Mouse (Mus musculus): ENCODE data around the gene Ier2. TPM values are rescaled to one million over a fixed set of nuclear protein-coding genes. Genes with fewer than 3 reads are reported as not detected.
A peak's percentile ranks its signal among the peaks of the same experiment; 100 is the strongest.

The Ier2 gene
- polyA plus RNA-seq, 1 experiment from 2014 or later, result 47.1 TPM

- H3K9me3 ChIP-seq, result no peaks in the 10 kb centered on the region
- no peak for ATAC-seq (ENCODE audit: low FRiP score, low read depth)
- H3K27ac ChIP-seq (replicated peaks), result no peak overlapping the region
- peaks cover 6% of the 10 kb centered on the region; the same call in 1 of the 2 replicates for H3K27me3 ChIP-seq
- no peaks in the 10 kb centered on the region for H3K36me3 ChIP-seq
- 46% methylated on average over 4 of the region's 4 CpGs for WGBS
- H3K4me3 ChIP-seq, result no peak overlapping the region
- no peak overlapping the region for H3K4me2 ChIP-seq (replicated peaks)
- peaks cover 60% of the 10 kb centered on the region for H3K4me1 ChIP-seq
- no peak overlapping the region for H3K9ac ChIP-seq (replicated peaks)
Observed at GRCm38 (mm10) chr8:84657680-84658079, 5.0 kb downstream of the Ier2 start.

- Histone ChIP-seq H3K9ac (replicated peaks) (no peak overlapping the region), H3K36me3 (no peaks in the 10 kb centered on the region), H3K4me3 (no peak overlapping the region), H3K9me3 (no peaks in the 10 kb centered on the region), H3K4me2 (replicated peaks) (peak overlapping the region; percentile 54; the same call in 1 of the 2 replicates), H3K4me1 (peaks cover 60% of the 10 kb centered on the region), H3K27me3 (peaks cover 6% of the 10 kb centered on the region; the same call in 1 of the 2 replicates), H3K27ac (replicated peaks) (no peak overlapping the region)
- no peak for ATAC-seq (ENCODE audit: low FRiP score, low read depth)
Observed at GRCm38 (mm10) chr8:84657203-84657602, 5.4 kb downstream of the Ier2 start.

GRCm38 (mm10) chr8:84656641-84657126 is 6.0 kb downstream of the Ier2 start:
- H3K4me2 ChIP-seq (replicated peaks), result peak overlapping the region; percentile 54
- no peaks in the 10 kb centered on the region for H3K36me3 ChIP-seq
- WGBS, result 3% methylated on average over 23 of the region's 23 CpGs
- peak overlapping the region; percentile 82 for H3K27ac ChIP-seq (replicated peaks)
- H3K4me1 ChIP-seq, result peaks cover 54% of the 10 kb centered on the region
- H3K9ac ChIP-seq (replicated peaks), result peak overlapping the region; percentile 53; the same call in 1 of the 2 replicates
- ATAC-seq (ENCODE audit: low FRiP score, low read depth), result 0 out of 2 replicates have a peak, but pooled peaks have one; percentile 13
- peaks cover 6% of the 10 kb centered on the region; the same call in 1 of the 2 replicates for H3K27me3 ChIP-seq
- peak overlapping the region; percentile 34 for H3K4me3 ChIP-seq
- no peaks in the 10 kb centered on the region for H3K9me3 ChIP-seq

GRCm38 (mm10) chr8:84656191-84656525 is 6.5 kb downstream of the Ier2 start:
- ATAC-seq (ENCODE audit: low FRiP score, low read depth), result peak; percentile 46; the same call in 1 of the 2 replicates
- Histone ChIP-seq H3K4me2 (replicated peaks) (peak overlapping the region; percentile 54), H3K36me3 (no peaks in the 10 kb centered on the region), H3K27ac (replicated peaks) (peak overlapping the region; percentile 82), H3K9ac (replicated peaks) (peak overlapping the region; percentile 53), H3K27me3 (peaks cover 6% of the 10 kb centered on the region; the same call in 1 of the 2 replicates), H3K9me3 (no peaks in the 10 kb centered on the region), H3K4me1 (peaks cover 49% of the 10 kb centered on the region), H3K4me3 (peak overlapping the region; percentile 34)
- WGBS, result 2% methylated on average over 10 of the region's 10 CpGs

DNA sequence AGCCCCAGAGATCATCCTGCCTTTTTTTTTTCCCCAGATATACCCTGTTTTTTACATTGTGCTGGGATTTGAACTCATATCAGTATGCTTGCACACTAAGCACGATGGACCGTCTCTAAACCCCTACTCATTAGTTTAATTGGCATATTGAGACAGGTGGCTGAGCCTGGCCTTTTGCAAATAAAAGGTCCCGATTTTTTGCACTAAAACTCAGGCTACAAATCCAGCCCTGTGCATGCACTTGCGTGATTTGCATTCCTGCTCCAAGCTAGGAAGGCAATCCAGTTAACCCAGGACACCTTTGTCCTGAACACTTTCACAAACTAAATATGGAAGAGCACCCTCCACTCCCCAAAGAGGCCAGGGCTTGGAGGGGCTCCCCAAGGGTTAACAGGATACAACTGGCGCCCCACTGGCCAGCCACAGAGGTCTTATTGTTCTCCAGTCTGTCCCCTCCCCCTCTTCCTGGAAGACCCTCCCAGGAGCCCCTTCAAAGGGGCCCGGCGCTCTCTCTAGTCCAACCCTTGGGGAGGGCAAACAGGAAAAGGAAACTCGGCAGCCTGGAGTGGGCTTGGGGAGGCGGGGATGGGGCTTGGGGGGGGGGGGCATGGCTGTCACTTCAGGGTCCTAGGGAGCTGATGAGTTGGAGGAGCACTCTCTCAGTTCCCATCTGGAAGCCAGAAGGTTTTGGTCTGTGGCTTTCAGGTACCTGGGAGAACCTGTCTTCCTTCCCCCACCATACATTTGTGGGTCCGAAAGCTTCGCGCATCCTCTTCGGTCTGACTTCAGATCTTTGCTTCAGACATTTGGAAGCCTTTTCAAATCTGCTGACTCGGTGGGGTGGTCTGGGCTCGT is 7.1 kb downstream of the Ier2 start:
- Histone ChIP-seq H3K27me3 (peaks cover 6% of the 10 kb centered on the region; the same call in 1 of the 2 replicates), H3K36me3 (no peaks in the 10 kb centered on the region), H3K4me2 (replicated peaks) (peak overlapping the region; percentile 54), H3K9me3 (no peaks in the 10 kb centered on the region), H3K4me1 (peaks cover 46% of the 10 kb centered on the region), H3K4me3 (peak overlapping the region; percentile 34), H3K9ac (replicated peaks) (peak overlapping the region; percentile 53), H3K27ac (replicated peaks) (peak overlapping the region; percentile 82)
- WGBS, result under 1% methylated on average over 15 of the region's 15 CpGs
- ATAC-seq (ENCODE audit: low FRiP score, low read depth), result peak; percentile 79

DNA sequence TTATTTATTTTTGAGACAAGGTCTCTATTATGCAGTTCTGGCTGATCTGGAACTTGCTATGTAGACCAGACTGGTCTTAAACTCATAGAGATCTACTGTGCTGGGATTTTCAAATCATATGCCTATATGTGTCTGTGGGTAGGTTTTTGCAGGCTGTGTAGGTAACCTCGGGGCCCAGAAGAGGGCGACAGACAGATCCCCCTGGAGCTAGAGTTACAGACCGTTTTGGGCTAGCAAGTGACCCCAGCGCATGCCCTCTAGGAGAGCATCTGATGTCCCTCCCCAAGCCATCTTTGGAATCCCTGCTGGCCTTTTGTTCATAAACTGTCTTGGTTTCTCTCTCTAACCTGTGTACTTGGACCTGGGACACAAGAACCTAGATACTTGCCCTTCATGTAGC is 8.1 kb downstream of the Ier2 start:
- Histone ChIP-seq H3K4me1 (peaks cover 39% of the 10 kb centered on the region), H3K9ac (replicated peaks) (no peak overlapping the region), H3K4me3 (no peak overlapping the region), H3K36me3 (no peaks in the 10 kb centered on the region), H3K4me2 (replicated peaks) (no peak overlapping the region), H3K9me3 (no peaks in the 10 kb centered on the region), H3K27ac (replicated peaks) (peak overlapping the region; percentile 82), H3K27me3 (peaks cover 6% of the 10 kb centered on the region; the same call in 1 of the 2 replicates)
- ATAC-seq (ENCODE audit: low FRiP score, low read depth), result no peak
- WGBS, result 33% methylated on average over 4 of the region's 4 CpGs

DNA sequence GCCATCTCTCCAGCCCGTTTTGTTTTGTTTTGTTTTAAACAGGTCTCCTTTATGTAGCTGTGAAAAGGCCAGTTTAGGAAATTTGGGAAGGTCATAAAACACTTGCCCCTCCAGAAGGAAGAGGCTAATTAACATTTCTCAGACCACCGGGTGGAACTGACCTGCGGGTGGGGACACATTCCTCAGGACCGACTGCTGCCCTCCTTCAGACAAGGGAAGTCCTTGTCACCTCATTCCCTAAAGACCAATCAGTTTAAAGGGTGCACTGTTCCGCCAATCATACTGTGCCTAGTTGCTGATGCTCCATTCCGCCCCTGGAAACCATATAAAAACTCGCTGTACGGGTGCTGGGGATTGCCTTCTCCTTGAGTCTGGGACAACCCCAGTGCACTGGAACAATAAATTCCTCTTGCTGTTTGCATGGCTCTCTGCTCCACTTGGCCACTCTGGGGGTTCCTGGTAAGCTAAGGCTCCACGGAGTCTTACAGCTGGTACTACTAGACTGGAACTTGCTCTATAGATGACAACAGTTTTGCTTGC is 9.5 kb downstream of the Ier2 start:
- Histone ChIP-seq H3K4me2 (replicated peaks) (no peak overlapping the region), H3K27me3 (peaks cover 6% of the 10 kb centered on the region; the same call in 1 of the 2 replicates), H3K4me3 (no peak overlapping the region), H3K36me3 (no peaks in the 10 kb centered on the region), H3K4me1 (peaks cover 37% of the 10 kb centered on the region), H3K27ac (replicated peaks) (no peak overlapping the region), H3K9ac (replicated peaks) (no peak overlapping the region), H3K9me3 (no peaks in the 10 kb centered on the region)
- WGBS, result 71% methylated on average over 9 of the region's 9 CpGs
- no peak for ATAC-seq (ENCODE audit: low FRiP score, low read depth)

GRCm38 (mm10) chr8:84650213-84650612 is 12.4 kb downstream of the Ier2 start:
- WGBS, result 46% methylated on average over 3 of the region's 3 CpGs
- Histone ChIP-seq H3K27ac (replicated peaks) (0 out of 2 replicates have a peak overlapping the region, but pooled peaks have one; percentile 25), H3K9me3 (no peaks in the 10 kb centered on the region), H3K4me1 (peaks cover 21% of the 10 kb centered on the region), H3K27me3 (no peaks in the 10 kb centered on the region), H3K4me2 (replicated peaks) (no peak overlapping the region), H3K4me3 (no peak overlapping the region), H3K36me3 (no peaks in the 10 kb centered on the region), H3K9ac (replicated peaks) (no peak overlapping the region)
- no peak for ATAC-seq (ENCODE audit: low FRiP score, low read depth)

GRCm38 (mm10) chr8:84647461-84647901 is 15.2 kb downstream of the Ier2 start:
- 2% methylated on average over 14 of the region's 14 CpGs for WGBS
- no peaks in the 10 kb centered on the region for H3K9me3 ChIP-seq
- peak overlapping the region; percentile 50 for H3K4me2 ChIP-seq (replicated peaks)
- H3K27me3 ChIP-seq, result no peaks in the 10 kb centered on the region; the same call in 1 of the 2 replicates
- H3K27ac ChIP-seq (replicated peaks), result peak overlapping the region; percentile 61
- peak overlapping the region; percentile 14; the same call in 1 of the 2 replicates for H3K4me3 ChIP-seq
- H3K4me1 ChIP-seq, result peaks cover 13% of the 10 kb centered on the region
- peak; percentile 74 for ATAC-seq (ENCODE audit: low FRiP score, low read depth)
- 0 out of 2 replicates have a peak overlapping the region, but pooled peaks have one; percentile 31 for H3K9ac ChIP-seq (replicated peaks)
- no peaks in the 10 kb centered on the region for H3K36me3 ChIP-seq

DNA sequence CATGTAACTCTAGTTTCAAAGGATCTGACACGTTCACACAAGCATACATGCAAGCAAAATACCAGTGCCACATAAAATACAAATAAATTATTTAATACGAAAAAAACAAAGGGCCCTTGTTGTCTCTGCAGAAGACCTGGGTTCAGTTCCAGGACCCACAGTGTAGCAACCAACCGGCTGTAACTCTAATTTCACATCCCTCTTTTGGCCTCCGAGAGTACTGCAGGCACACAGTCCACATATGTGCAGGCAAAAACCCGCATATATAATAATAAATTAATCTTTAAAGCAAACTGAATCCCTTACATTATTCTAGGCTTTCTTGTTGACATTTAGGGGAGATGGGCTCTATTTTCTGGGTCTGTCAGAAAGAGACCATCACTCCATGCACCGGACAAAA is 15.9 kb downstream of the Ier2 start:
- no peaks in the 10 kb centered on the region for H3K9me3 ChIP-seq
- no peaks in the 10 kb centered on the region for H3K36me3 ChIP-seq
- H3K27ac ChIP-seq (replicated peaks), result peak overlapping the region; percentile 61
- peak; percentile 30; the same call in 1 of the 2 replicates for ATAC-seq (ENCODE audit: low FRiP score, low read depth)
- H3K4me3 ChIP-seq, result no peak overlapping the region
- no peak overlapping the region for H3K9ac ChIP-seq (replicated peaks)
- no peak overlapping the region; the same call in 1 of the 2 replicates for H3K4me2 ChIP-seq (replicated peaks)
- peaks cover 13% of the 10 kb centered on the region for H3K4me1 ChIP-seq
- WGBS, result 58% methylated on average over 6 of the region's 6 CpGs
- H3K27me3 ChIP-seq, result no peaks in the 10 kb centered on the region; the same call in 1 of the 2 replicates

DNA sequence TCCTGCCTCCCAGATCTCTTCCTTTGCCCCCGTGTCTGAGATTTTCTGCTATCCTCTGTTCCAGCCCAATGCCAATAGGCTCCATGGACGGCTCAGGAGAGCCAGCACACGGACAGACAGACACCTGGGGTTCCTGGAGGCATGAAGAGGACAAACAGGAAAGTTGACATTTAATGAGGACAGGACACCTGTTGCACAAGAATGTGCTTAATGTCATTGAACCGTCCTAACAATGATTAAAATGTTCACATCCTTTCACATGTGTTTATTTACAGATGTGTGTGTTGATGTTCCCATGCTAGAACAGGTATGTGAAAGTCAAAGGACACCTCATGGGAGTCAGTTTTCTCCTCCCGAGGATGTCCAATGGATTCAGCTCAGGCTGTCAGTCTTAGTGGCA is 19.6 kb downstream of the Ier2 start:
- no peak overlapping the region for H3K4me3 ChIP-seq
- H3K9me3 ChIP-seq, result no peaks in the 10 kb centered on the region
- H3K4me1 ChIP-seq, result peaks cover 17% of the 10 kb centered on the region
- WGBS, result 74% methylated on average over 5 of the region's 5 CpGs
- ATAC-seq (ENCODE audit: low FRiP score, low read depth), result no peak
- no peak overlapping the region for H3K9ac ChIP-seq (replicated peaks)
- H3K4me2 ChIP-seq (replicated peaks), result no peak overlapping the region
- no peak overlapping the region for H3K27ac ChIP-seq (replicated peaks)
- no peaks in the 10 kb centered on the region; the same call in 1 of the 2 replicates for H3K27me3 ChIP-seq
- no peaks in the 10 kb centered on the region for H3K36me3 ChIP-seq
